Mouse (Mus musculus) limb, embryonic 13.5 days (tissue): ENCODE results near the gene Vmn1r207-ps. TPM values are rescaled to one million over a fixed set of nuclear protein-coding genes. Genes with fewer than 3 reads are reported as not detected.
"Not testable (repeated sequence)": the region's sequence is repeated elsewhere in the genome, so short reads cannot be mapped to it uniquely, and the experiment has no call there.

Experiments
- ATAC-seq: fragments of 200-750 bp; cut with Nextera tagmentation; 2 replicates; pipeline ENCODE4 v1.8.0; 2017; ENCODE audit warnings: low read depth, moderate number of reproducible peaks, moderate TSS enrichment; ENCODE audit not compliant: low FRiP score
- H3K27ac ChIP-seq: fragments of 300-500 bp; sonication (generic); 2 replicates; pipeline ENCODE4 v1.5.1; 2015; ENCODE audit warnings: inconsistent platforms, mild to moderate bottlenecking, moderate library complexity
- H3K27me3 ChIP-seq: fragments of 300-500 bp; sonication (generic); 2 replicates; pipeline ENCODE4 v1.6.1; 2015; ENCODE audit warnings: mild to moderate bottlenecking, inconsistent platforms
- H3K36me3 ChIP-seq: fragments of 300-500 bp; sonication (generic); 2 replicates; pipeline ENCODE4 v1.6.1; 2015; ENCODE audit warnings: inconsistent platforms, mild to moderate bottlenecking, moderate library complexity
- H3K4me1 ChIP-seq: fragments of 300-500 bp; sonication (generic); 2 replicates; pipeline ENCODE4 v1.6.1; 2015; ENCODE audit warnings: inconsistent platforms
- H3K4me2 ChIP-seq: fragments of 300-500 bp; sonication (generic); replicated peaks from 2 replicates; pipeline ENCODE4 v1.6.1; 2015; ENCODE audit warnings: inconsistent platforms, mild to moderate bottlenecking, moderate library complexity
- H3K4me3 ChIP-seq: fragments of 300-500 bp; sonication (generic); 2 replicates; pipeline ENCODE4 v1.5.1; 2015; ENCODE audit warnings: moderate library complexity, mild to moderate bottlenecking, inconsistent platforms
- H3K9ac ChIP-seq: fragments of 300-500 bp; sonication (generic); 2 replicates; pipeline ENCODE4 v1.6.1; 2015; ENCODE audit warnings: mild to moderate bottlenecking, inconsistent platforms
- H3K9me3 ChIP-seq: fragments of 300-500 bp; sonication (generic); 2 replicates; pipeline ENCODE4 v1.6.1; 2016; ENCODE audit warnings: inconsistent platforms
- WGBS: fragments of 180-500 bp; shearing (Covaris S2); methylation state at CpG from one replicate; pipeline ENCODE4 v1.1.7; 2015; 5-methylcytosine and 5-hydroxymethylcytosine counted together
- polyA plus RNA-seq: library from polyadenylated mRNA; unstranded; fragments of >200 nt; fragmentation: Nextera tagmentation; extraction: Ambion mirVana; gene quantifications from 2 replicates; pipeline ENCODE4 v1.2.1, GENCODE M21; 2015

The Vmn1r207-ps gene
- not detected in 2 replicates for polyA plus RNA-seq

DNA sequence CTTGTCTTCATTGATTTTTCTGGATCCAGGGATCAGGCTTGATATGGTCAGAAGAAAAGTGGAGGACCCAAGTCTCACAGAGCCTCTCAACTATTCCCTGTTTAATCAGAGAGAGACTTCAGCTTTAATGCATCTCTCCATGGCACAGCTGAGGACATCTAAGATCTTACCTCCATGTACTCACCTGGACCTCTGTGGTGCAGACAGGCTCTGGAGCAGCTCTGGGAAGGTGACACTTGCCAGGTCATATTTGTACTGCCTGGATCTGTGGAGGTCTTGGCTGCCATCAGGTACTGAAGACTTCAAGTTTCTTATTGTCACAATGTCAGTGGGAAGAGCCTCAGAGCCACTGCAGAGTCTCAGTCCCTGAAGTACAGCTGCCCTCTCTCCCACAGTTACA is at the start of gene Vmn1r207-ps:
Gene Vmn1r207-ps, minus strand, starts transcription at position 101 of the 400 bp plus-strand sequence.
- H3K9ac ChIP-seq, H3K4me3 ChIP-seq, H3K36me3 ChIP-seq, H3K27me3 ChIP-seq, H3K27ac ChIP-seq, ATAC-seq, H3K4me2 ChIP-seq, H3K9me3 ChIP-seq, H3K4me1 ChIP-seq: not testable (repeated sequence)

DNA sequence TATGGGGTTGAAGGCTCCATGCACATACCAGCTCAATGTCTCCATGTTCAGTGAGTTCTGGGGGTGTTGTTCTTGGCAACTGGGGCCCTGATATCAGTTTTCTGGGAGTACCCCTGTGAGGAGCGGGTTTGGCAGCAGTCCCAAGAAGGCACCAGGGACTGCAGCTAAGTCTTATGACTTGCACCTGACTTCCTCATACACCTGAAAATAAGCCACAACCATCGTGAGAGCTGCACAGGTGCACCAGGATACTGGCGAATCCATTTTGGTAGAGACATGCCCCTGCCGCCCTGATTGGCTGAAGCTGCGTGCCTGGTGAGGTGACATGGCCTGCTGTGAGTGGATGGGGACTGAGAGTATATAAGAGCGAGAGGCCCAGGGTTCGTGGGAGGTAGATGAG is 47.9 kb upstream of the Vmn1r207-ps start, which contains the start of gene Vmn1r208:
Gene Vmn1r208, minus strand, starts transcription at position 101 of the 400 bp plus-strand sequence.
- H3K4me3 ChIP-seq, H3K4me1 ChIP-seq, H3K9ac ChIP-seq, H3K9me3 ChIP-seq, H3K27me3 ChIP-seq, H3K36me3 ChIP-seq, ATAC-seq, H3K27ac ChIP-seq, H3K4me2 ChIP-seq: not testable (repeated sequence)
- no CpG with 5 or more reads among the region's 7 CpGs for WGBS

DNA sequence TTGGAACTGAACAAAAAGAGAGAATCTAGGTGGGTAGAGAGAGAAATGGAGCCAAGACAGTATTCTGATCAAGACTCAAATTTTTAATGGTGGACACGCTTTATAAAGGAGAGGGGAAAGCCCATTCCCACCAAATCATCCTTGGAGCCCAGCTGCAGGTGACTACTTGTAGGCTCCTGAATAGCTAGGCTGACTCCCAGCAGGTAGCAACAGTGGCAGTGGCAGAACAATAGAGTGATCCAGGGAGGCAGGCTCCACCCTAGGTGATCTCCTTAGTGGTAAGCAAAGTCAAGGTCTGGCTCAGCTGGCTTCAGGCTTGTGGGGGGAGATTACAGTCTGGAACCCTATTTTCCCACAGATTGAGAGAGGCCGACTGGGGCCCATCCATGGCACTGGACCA is 42.2 kb upstream of the Vmn1r207-ps start:
- H3K27me3 ChIP-seq, H3K36me3 ChIP-seq, H3K9ac ChIP-seq, H3K4me3 ChIP-seq, H3K4me1 ChIP-seq, H3K9me3 ChIP-seq, H3K27ac ChIP-seq, ATAC-seq, H3K4me2 ChIP-seq: not testable (repeated sequence)
- 88% methylated on average over 1 of the region's 2 CpGs for WGBS

DNA sequence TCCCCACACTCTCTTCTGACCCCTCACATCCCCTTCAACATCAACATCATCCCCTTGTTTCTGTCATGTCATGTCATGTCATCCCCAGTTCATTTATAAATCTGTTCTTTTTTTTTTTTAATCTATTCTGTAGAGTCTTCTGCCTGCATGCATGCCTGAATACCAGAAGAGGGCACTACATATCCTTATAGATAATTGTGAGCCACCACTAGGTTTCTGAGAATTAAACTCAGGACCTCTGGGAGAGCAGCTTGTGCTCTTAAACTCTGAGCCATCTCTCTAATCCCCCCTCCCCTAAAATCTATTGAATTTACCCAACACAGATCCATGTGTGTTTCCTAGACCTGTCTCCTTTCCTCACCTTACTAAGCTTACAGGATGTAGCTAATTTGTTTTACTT is 18.1 kb upstream of the Vmn1r207-ps start:
- Histone ChIP-seq H3K4me2 (no peak overlapping the region), H3K27ac (no peak overlapping the region), H3K9me3 (no peaks in the 10 kb centered on the region), H3K36me3 (no peaks in the 10 kb centered on the region), H3K9ac (no peak overlapping the region), H3K4me3 (no peak overlapping the region), H3K27me3 (no peaks in the 10 kb centered on the region), H3K4me1 (no peaks in the 10 kb centered on the region)
- no peak for ATAC-seq

DNA sequence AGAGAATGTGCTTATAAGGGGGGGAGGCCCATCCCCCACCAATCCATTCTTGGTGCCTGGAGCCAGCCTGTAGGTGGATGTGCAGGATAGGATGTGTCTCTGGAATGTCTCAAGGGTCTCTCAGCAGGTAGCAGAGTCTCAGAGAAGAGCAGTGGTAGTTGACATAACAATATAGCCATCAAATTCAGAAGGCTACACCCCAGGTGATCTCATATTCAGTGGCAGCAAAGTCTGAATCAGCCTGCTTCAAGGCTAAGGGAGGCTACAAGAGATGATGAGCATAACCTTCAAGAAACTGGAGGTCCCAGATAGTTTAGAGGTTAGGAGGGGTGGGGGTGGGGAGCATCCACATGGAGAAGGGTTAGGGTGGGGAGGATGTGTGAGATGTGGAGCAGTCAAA is 22.5 kb downstream of the Vmn1r207-ps start:
- H3K4me2 ChIP-seq, H3K4me3 ChIP-seq, ATAC-seq, H3K36me3 ChIP-seq, H3K27me3 ChIP-seq, H3K4me1 ChIP-seq, H3K9ac ChIP-seq, H3K27ac ChIP-seq, H3K9me3 ChIP-seq: not testable (repeated sequence)

DNA sequence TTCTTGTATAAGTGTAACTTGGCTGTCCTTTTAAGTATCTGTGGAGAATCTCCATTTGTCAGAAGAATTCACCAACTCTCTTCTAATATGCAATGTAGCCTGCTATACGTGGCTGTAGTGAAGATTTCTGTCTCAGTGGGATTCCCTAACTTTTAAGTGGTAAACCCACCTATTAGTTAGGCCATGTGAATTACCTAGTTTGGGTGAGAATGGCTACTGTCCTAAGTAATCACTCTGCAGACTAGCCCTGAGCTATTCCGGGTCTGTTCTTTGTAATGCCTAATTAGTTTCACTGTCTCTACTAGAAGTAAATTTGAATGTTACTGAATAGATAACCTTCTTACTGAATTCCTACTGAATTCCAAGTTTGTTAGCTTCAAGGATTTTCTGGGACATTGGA is 26.5 kb downstream of the Vmn1r207-ps start:
- H3K4me1 ChIP-seq, H3K9me3 ChIP-seq, H3K4me2 ChIP-seq, H3K4me3 ChIP-seq, H3K27me3 ChIP-seq, H3K36me3 ChIP-seq, ATAC-seq, H3K9ac ChIP-seq, H3K27ac ChIP-seq: not testable (repeated sequence)
- WGBS, result 45% methylated on average over 2 of the region's 2 CpGs

Other genes with a start within 250 kb of the Vmn1r207-ps start
- gene Vmn1r202, start 224.2 kb downstream of the Vmn1r207-ps start, polyA plus RNA-seq, result not detected in 2 replicates
- gene Vmn1r203, start 211.5 kb downstream of the Vmn1r207-ps start, polyA plus RNA-seq, result not detected in 2 replicates
- gene Vmn1r204, start 176.4 kb downstream of the Vmn1r207-ps start, polyA plus RNA-seq, result not detected in 2 replicates
- not detected in 2 replicates for gene Vmn1r205, start 136.6 kb downstream of the Vmn1r207-ps start, polyA plus RNA-seq
- not detected in 2 replicates for gene Vmn1r206, start 105.4 kb downstream of the Vmn1r207-ps start, polyA plus RNA-seq
- gene Vmn1r208, start 47.8 kb upstream of the Vmn1r207-ps start, polyA plus RNA-seq, result not detected in 2 replicates
- gene Vmn1r209, start 80.1 kb upstream of the Vmn1r207-ps start, polyA plus RNA-seq, result not detected in 2 replicates
- gene Vmn1r210, start 101.7 kb upstream of the Vmn1r207-ps start, polyA plus RNA-seq, result not detected in 2 replicates
- not detected in 2 replicates for gene Vmn1r211, start 127.9 kb upstream of the Vmn1r207-ps start, polyA plus RNA-seq
- gene Vmn1r212, start 154.6 kb upstream of the Vmn1r207-ps start, polyA plus RNA-seq, result not detected in 2 replicates